Mouse (Mus musculus) spleen, embryonic (tissue): ENCODE measurements around the gene Golph3.

Experiments
- CTCF ChIA-PET: fragments of 350-600 bp; sonication (Branson Sonifier 250); formaldehyde crosslinking; loops from one replicate; lab custom pipeline; 2022; lab: Charles Lee

Gene Golph3

DNA sequence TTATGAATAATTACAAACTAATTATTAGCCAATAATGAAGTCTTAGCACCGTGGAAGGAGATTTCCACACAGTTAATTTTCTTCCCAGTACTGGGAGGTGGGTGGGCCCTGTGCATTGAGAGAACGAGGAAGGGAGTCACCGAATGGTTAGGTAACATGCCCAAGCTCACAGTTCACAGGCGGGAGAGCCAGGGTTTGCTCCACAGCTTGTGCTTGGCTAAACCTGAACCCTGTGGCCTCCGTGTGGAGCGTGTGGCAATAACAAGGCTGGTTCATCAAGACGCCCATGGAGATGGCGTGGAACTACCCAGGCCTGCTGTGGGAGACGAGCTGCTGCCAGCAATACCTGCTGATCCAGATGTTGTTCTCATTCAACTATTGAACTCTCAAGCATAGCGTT is 56.5 kb downstream of the Golph3 start:
- CTCF ChIA-PET, result no interaction called here

DNA sequence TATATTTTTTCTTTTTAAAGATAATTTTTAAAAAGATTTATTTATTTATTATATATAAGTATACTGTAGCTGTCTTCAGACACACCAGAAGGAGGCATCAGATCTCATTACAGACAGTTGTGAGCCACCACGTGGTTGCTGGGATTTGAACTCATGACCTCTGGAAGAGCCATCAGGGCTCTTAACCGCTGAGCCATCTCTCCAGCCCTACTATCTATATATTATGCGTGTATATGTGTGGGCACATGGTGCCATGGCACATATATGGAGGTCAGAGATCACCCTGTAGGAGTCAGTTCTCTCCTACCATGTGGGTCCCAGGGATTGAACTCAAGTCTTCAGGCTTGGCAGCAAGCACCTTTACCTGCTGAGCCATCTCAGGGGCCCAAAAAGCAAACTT is 58.8 kb downstream of the Golph3 start:
- CTCF ChIA-PET, result no interaction called here

DNA sequence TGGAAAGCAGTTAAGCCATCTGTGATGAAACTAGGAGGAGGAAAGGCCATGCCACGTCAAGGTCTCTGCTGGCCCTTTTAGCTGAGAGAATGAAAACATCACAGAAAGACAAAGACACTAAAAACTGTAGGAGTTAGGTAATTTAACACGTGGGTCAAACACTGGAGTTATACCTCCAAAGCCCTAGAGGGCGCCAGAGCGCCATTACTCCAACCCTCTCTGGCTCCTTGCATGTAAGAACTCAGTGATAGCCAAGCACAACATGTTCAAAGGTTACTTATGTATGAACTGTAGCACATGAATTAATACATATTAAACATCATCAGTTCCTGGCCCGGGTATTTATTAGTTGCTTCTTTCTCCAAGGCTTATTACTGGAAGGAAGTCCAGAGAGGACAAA is 59.3 kb downstream of the Golph3 start:
- CTCF ChIA-PET, result no interaction called here

DNA sequence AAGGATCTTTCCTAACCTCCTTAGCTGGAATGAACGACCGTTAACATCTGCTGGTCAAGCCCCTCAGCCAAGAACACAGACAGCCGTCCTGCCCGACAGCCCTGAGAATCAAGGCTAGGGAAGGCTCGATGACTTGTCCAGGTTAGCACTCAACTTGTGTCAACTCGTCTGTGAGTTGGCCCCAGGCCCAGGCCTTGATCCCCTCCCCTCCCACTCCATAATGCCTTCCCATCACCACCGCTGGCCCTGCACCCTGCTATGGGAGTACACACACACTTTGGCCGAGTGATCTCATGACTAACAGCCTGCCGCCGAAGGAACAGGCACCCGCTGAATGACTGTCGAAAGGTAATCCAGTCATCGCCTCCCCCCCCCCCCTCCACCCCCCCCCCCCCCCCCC is 63.4 kb downstream of the Golph3 start:
- CTCF ChIA-PET, result no interaction called here

DNA sequence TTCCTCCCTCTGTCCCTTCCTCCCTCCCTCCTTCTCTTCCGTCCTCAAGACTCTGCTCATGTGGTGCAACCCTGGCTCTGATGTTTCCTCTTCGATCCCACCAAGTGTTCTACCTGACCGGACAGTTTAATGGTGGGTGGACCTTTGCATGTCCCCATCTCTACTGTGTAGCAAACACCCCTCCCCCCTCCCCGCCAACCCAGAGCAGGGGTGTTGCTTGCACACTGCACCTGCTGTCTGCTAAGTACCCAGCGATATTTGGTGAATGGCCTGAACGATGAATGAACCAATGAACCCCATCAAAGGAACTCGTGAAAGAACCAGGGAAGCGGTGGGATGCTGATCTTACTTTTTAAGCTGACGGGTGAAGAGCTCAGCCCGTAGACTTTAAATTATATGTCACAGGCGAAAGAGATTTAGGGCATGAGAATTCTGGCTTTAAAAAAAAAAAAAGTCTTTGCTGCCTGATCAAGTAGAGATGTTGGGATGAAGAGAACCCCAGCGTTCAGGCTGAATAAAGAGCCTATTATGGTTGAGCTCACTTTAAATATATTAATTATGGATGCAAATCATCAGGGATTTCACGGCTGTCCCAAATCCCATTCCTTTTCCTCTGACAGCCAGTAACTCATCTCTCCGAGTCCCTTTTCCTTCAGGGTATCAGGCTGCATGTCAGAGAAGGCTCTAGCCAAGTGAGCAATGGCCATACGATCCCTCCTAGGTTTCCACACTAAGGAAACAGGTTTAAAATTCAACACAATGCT is 67.7 kb downstream of the Golph3 start:
- CTCF ChIA-PET, result no interaction called here

DNA sequence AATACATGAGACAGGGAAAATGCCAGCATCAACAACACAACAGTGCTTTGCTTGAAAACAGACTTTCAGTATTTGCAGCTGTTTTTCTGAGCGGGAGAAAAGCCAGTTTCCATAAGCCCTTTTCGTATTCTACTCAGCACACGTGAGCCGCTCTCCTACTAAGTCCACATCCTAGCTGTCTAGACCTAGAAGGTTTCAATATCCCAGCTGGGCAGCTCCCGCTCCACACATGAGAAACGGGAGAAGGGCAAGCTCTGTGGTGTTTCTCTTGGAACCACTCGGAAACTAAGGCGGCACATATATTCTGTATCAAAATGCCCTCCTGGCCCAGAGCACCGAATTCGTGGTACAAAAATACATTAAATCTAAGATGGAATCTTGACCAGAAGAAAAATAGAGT is 73.5 kb downstream of the Golph3 start:
- CTCF ChIA-PET, result no interaction called here

DNA sequence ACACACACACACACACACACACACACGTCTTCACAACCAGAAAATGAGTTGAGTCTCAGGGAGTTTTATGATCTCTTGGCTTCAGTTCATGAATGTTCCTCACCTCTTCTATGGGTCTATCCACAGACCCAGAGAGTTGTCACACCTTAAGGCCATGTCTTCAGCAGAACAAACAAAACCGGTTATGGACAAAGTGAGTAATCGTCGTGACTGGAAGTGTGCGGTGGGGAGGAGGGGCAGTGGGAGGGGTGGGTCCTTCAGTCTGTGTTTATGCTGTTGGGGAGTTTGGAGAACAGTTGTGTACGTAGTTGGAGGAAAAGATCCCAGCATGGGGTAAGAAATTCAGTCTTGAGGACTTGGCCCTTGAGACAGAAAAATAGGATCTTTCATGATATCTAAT is 75.8 kb downstream of the Golph3 start:
- CTCF ChIA-PET, result no interaction called here
